Mouse (Mus musculus) adrenal gland, postnatal 4 days (tissue): ENCODE measurements around the gene Ppard. TPM values are rescaled to one million over a fixed set of nuclear protein-coding genes. Genes with fewer than 3 reads are reported as not detected.
A peak's percentile ranks its signal among the peaks of the same experiment; 100 is the strongest.
"Not testable (repeated sequence)": the region's sequence is repeated elsewhere in the genome, so short reads cannot be mapped to it uniquely, and the experiment has no call there.

Source experiments
- DNase-seq, 2 experiments: peaks; one replicate each; pipeline ENCODE4 v3.0.0; 2021 to 2022; ENCODE audit warnings: low spot score in 2 of 2, mixed read lengths in 2 of 2
- long read RNA-seq, 2 experiments: library from polyadenylated mRNA; stranded (forward); transcript quantifications; one replicate each; pipeline ENCODE4 v2.0.0; 2021
- total RNA-seq, 2 experiments: library from RNA; stranded (reverse); gene quantifications; 2 replicates each; pipeline ENCODE4 v1.2.3; 2021

The Ppard gene
- 10 to 100 TPM; 27.1 to 33.6 TPM for total RNA-seq
- long read RNA-seq, experiment 1, partial matches to known transcripts: 0 of 4 reads
- long read RNA-seq, experiment 1, other reads (novel, unspliced or antisense): 4 of 4 reads
- long read RNA-seq, experiment 2, partial matches to known transcripts: 1 of 3 reads
- long read RNA-seq, experiment 2, other reads (novel, unspliced or antisense): 1 of 3 reads

DNA sequence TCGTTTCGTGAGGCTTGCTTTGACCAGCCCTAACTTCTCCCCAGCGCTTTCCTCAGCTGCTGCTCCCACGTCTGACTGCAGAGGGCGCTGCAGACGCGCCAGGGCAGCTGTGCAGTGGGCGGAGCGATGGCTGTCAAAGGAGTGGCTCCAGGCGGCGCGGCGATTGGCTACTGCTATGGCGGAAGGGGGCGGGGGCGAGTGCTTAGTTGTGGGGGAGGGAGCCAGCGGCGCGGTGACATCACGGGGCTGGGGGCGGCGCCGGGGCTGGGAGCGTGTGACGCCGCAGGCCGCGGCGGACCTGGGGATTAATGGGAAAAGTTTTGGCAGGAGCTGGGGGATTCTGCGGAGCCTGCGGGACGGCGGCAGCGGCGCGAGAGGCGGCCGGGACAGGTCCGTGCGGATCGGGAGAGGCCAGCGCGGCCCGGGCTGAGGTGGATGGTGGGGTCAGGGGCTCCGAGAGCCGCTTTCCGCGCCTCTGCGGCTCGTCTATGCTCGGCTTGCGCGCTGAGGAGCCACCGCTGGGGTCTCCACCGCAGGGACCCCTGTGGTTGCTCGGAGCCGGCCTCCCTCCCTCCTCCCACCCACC, at the start of gene Ppard:
Ppard (plus strand) TSS at position 226 of the 586 bp plus-strand sequence.
- DNase-seq: peak; percentile 98 to 99

DNA sequence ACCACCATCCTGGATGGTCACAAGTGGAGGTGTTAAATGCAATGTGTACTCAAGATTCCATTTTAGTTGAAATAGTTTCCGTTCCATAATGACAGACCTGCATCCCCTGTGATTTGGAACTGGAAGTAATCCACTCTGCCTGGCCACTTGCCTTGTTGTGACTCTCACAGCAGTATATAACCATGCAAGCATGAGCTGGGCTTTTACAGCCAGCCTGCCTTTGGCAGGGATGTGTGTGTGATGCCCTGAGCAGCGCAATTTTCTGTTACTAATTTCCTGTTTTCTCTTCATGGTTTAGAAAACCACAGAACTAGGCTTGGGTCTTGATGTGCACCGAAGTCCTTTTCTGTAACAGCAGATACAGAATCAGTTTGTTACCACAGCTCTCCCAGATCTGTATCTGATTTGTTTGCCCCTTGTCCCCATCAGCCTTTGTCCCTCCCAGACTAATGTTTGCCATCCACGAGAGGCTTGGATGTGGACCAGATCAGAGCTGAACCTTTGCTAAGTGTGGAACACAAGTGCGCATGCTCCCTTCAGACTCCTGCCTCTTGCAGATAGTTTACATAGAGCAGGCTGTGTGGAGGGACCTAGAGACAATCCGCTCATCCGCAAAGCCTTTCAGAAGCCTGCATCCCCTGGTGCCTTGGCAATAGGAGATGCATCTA, 47.4 kb upstream of the Ppard start:
- DNase-seq: no peak

DNA sequence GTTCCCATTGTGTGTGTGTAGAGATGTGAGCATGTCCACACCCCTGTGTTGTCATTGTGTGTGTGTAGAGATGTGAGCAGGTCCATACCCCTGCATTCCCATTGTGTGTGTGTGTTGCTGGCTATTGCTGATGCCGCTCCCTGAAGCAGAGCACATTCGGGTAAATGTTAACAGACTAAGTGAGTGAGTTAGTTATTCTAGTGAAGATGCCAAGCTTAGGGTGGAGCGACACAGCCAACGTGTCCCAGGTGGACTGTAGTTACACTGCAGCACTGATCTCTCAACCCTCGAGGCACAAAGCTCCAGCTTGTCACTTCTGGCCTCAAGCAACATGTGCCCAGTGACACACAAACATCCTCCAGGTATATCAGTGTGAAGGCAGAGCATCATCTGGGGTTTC, 44.2 kb upstream of the Ppard start:
- no peak for DNase-seq

DNA sequence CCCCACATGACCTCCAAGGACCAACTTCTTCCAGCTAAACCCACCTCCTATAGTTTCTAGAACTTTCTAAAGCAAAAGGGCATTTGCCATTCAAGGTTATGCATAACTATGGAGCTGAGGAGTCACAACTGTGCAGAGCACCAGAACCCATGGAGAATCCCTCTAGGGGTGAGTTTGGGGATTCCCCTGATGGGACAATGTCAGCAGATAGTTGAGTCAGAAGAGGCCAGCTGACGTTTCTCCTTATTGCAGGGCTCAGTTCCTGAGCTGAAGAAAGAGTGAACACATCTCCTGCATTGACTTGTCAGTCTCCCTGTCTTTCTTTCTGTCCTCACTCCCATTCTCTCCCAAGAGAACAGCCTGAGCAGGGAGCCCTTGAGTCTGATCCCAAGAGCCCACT, 39.7 kb upstream of the Ppard start:
- no peak for DNase-seq

DNA sequence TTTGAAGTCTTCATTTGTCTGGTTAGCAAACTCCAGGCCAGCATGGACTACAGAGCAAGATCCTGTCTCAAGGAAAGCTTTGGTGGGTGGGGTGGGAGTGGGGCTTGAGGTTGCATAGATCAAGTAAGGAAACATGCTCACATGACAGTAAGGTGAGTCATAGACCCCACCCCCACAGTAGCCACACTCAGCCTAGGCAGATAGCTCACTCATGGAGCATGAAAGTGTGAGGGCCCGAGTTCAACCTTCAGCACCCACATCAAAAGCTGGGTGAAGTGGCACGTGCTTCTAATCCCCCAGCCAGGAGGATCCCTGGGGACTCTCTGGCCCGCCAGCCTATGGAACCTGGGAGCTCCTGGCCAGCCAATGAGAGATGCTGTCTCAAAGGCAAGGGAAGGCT, 38.9 kb upstream of the Ppard start:
- no peak for DNase-seq

DNA sequence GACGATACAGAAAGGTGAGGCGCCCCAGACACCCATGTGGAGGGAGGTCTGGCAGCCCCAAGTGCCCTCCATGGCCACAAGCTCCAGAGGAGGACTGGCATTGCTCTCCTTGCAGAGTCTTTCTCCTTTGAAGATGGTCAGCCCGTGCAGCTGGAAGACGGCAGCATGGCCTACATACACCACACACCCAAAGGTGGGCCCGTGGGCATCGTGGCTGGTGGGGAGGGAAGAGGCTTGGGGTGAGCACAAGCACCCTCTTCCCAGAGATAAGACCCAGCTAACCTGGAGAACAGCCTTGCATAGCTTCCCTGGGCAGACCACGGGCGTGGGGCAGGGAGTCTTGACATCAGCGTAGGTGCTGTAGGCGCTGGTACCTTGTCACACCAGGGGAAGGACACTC, 37.5 kb upstream of the Ppard start:
- DNase-seq: no peak

DNA sequence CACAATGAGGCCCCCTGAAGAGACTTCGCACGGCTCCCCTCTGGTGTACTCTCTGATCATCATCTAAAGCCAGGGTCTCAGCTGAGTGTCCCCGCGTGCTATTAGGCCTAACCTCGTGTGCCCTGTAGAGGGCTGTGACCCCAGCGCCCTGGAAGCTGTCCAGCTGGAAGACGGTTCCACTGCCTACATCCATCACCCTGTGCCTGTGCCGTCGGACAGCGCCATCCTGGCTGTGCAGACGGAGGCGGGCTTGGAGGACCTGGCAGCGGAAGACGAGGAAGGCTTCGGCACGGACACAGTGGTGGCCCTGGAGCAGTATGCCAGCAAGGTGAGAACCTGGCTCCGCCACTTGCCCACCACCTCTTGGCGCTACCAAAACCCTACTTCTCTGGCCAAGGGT, 34.9 kb upstream of the Ppard start:
- no peak for DNase-seq

DNA sequence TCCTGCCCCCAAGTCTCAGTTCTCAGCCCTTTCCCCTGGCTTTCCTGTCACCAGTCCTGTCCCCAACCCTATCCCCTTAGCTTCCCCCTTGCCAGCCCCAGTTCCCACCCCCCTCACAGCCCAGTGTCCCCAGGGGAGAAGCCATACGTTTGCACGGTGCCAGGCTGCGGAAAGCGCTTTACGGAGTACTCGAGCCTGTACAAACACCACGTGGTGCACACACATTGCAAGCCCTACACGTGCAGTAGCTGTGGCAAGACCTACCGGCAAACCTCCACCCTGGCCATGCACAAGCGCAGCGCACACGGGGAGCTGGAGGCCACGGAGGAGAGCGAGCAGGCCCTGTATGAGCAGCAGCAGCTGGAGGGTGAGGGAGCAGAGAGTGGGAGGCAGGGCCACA, 30.5 kb upstream of the Ppard start:
- no peak for DNase-seq

DNA sequence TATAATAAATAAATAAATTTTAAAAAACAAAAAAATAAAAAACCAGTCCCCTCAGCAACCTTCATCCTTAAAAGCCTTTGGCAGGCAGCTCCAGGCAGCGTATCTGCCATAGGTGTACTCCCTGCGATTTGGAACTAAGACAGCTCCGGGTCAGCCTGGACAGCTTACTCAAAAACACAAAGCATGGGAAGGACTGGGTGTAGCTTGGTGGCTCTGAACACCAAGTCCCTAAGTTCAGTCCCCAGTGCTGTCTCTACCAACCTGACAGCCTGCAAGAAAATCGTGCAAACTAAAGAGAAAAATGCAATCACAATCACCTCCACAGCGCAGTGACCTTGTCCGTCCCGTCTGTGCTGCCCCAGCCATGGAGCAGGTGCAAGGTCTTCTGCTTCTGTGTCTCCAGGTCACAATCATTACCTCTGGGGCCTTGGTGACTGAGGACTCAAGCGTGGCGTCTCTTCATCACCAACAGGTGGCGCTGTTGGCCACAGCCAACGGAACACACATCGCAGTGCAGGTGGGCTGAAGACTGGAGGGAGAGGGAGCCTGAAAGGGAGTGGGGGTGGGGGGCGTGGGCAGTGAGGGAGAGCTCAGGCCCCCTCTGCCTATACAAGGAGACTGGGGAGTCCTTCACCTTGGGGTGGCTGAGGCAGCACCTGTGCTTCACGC, 28.3 kb upstream of the Ppard start:
- no peak for DNase-seq

DNA sequence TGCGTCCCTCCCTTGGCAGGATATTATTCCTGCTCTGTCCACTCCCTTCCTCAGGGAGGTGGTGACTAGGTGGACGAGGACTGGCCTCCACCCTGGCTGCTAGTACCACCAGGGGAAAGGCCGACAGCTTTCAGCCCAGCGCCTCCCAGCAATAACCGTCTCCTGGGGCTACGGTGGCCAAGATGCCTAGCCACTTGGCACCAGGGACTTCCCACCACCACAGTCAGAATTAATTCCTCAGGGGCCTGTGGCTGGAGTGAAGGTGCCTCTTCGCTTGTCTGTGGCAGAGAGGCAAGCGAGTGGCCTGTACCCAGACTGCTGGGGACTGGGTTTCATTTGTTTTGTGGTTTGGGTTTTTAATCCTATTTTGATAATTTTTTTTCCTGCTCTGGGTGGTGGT, 27.1 kb upstream of the Ppard start:
- no peak for DNase-seq

DNA sequence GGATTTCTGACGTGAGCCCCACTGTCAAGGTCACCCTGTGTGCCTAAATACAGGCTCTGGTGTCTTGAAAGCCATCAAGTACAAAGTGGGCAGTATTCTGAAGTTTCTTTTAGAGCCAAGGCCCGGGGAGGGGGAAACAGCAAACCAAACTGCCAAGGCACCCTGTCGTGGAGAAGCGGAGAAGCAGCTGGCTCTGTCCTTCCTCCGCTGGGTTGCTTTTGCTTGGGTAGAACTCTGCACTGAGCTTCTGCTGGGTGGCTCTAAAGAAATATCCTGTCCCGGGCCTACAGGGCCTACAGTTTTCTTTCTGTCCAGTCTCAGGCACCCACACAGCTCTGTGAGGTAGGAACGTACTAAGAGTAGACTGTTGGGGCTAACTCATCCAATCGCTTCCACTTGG, 25.4 kb upstream of the Ppard start:
- DNase-seq: no peak

DNA sequence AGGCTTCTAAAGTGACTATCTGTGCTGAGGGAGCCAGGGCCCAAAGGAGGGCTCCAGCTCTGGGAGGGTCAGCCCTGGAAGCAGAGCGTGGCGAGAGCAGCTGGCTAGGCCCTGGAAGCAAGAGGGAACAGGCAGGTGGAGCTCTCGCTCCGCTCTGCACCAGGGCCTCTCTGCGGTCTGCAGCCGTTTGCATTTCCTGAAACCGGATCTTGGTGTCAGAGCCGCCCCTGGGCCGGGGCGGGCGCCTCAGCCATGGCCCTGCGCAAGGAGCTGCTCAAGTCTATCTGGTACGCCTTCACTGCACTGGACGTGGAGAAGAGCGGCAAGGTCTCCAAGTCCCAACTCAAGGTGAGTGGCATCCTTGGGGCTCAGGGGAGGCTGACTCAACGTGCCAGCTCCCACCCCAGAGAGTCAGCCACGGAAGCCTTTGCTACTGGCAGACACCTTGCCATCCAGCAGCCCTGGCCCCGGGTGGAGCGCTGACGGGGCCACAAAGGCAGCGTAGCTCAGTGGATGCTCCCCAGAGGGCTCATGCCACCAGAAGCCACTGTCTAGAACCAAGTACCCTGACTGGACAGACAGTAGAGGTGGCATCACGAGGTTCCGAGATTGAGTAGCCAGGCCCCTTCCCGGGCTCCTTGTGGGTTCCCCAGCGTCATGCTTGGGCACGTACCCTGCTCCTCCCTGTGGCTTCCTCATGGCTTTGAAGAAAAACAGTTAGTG, 24.7 kb upstream of the Ppard start, which contains the start of gene Def6:
Def6 (plus strand) TSS at position 188 of the 723 bp plus-strand sequence.
- DNase-seq: peak; percentile 40 to 61

DNA sequence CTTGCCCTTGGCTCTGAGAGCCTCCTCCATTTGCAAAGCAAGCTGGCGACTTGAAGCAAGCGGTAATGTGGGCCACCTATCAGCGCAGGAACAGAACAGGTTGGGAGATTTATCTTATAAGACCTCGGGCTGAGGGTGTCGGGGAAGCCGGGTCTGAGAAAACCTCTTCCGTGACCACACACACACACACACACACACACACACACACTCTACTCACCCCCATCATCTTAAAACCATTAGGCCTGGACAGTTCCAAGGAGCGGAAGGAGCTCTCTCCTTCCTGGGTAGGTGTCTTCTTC, 24.2 kb upstream of the Ppard start:
- DNase-seq: no peak

DNA sequence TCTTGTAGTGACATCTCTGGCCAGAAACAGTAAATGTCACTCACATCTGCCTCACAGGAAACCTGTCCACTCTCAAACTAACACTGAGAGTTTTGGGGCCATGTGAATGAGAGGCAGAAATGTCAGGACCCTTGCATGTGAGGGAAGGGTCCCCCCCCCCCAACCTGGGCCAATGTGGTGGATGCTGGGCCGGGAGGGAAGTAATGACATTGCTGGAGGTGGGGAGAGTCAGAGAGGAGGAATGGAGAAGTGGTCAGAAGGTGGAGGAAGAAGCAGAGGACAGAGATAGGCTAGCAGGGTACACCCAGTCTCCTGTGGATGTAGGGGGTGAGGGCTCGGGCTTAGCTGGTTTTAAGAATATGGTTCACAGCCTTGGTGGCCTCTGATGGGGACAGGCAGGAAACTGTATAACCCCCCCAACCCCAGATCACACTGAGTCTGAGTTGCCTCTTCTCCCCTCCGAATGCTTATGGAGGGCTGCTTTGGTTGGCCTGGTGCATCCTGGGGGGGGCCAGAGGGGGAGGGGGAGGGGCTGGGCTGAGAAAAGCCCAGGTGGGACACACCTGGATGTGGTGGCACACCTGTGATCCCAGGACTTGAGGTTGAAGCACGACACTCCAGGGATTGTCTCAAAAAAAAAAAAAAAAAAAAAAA, 22.9 kb upstream of the Ppard start:
- no peak for DNase-seq

DNA sequence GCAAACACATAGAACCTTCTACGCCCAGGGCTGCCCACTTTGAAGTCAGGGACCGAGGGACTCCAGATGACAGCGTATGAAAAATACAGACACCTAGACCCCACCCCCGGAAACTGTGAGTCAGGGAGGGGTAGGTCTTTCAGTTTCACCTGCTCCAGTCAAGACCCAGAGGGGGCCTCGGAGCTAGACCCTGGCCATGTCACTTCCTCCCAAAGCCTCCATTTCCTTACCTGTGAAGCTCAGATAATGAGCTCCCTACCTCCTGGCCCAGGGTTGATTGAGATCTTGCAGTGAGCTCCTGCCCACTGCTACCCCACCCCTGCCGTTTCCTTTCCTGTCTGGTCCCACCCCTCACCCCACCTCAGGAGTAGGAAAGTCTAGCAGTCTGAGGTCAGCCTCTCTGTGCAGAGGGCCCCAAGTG, 20.6 kb upstream of the Ppard start:
- no peak for DNase-seq

DNA sequence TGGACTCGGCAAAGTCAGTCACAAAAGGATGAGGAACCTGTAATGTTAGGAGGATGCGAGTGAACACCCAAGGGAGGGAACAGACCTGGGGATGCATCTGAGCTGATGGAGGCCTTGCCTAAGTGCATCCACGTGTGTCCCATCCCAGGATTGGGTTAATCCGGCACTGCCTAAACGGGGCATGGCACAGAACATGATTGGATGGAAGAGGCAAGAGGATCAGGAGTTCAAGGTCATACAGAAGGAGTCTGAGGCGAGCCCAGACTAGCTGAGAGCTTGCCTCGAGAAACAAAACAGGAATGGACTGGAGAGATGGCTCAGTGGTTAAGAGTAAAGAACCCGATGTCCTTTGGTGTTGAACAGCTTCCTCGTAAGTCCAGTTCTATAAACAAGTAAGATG, 20.1 kb upstream of the Ppard start:
- DNase-seq: no peak

DNA sequence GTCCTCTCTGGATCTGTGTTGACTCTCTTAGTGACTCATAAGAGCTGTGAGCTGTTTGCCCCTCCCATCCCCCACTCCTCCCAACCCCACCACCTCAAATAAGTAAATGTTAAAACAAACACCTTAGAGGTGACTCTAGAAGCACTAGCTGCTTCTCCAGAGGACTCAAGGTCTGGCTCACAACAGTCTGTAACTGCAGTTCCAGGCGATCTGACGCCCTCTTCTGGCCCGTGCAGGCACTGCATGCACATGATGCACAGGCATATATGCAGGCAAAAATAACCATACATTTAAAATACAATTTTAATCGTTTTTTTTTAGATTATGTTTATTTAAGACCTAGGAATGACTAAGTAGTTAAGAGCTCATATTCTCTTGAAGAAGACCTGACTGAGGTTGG, 19.3 kb upstream of the Ppard start:
- DNase-seq: no peak

DNA sequence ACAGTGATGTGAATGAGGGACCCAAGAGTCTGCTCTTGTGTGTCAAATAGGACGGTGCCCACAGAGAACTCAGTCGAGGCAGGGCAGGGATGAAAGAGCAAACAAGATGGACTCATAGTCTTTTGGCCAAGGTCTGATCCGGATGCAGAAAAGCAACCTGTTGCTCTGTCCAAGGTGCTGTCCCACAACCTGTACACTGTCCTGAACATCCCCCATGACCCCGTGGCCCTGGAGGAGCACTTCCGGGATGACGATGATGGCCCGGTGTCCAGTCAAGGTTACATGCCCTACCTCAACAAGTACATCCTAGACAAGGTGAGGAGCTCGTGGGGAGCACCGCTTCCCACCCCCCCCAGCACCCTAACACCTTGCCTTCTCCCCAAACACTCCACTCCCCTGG, 15.7 kb upstream of the Ppard start:
- DNase-seq: no peak

DNA sequence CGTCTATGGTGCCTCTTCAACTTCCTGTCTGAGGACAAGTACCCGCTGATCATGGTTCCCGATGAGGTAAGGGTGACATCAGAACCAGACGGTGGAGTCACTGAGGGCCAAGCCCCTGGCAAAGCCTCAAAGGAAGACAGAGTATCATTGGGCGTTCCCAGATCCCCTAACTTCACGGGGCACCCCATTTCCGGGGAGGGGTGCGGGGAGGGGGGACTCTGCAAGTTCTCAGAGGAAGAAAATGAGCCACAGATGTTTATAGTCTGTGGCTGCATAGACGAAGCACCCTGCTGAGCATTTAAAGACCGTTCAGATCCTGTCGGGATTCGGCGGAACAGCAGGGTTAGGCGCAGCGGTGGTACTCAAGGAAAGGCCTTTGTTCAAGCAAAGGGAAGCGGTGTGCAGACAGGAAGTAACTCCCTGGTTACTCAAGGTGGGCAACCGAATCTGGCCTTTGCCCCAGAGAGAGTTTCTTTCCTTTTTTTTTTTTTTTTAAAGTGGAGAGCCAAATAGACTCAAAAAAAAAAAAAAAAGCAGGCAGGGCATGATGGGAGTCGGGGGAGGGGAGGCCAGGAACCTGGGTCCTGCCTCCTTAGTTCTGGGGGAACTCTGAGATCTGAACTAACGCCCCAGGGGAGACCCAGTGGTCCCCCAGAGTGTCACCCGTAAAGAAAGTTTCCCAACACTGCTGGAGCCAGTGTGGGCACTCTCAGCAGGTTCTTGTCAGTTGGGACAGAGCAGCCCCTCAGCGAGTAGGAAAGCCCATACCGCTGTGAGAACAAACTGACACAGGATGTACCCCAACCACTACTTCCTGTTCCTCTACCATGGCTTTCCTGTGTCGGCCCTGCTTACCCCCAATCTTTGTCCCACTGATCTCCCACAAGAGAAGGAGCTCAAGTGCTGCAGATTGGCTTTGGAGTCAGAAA, 14.5 kb upstream of the Ppard start:
- no peak for DNase-seq

DNA sequence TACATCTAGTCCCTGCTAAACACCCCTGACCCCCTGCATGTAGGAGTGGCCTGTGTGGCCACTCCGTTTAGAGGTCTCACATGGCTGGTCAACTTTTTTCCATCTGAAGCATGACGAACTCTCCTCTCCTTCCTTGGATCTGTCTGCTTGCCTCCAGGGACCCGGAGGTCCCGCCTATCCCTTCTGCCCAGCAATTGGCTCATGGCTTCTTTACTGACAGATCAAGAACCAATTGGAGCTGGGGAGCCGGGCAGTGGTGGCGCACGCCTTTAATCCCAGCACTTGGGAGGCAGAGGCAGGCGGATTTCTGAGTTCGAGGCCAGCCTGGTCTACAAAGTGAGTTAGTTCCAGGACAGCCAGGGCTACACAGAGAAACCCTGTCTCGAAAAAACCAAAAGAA, 10.0 kb upstream of the Ppard start:
- DNase-seq: not testable (repeated sequence)
